Mouse (Mus musculus): Measurements from ENCODE around the gene Thada.

DNA sequence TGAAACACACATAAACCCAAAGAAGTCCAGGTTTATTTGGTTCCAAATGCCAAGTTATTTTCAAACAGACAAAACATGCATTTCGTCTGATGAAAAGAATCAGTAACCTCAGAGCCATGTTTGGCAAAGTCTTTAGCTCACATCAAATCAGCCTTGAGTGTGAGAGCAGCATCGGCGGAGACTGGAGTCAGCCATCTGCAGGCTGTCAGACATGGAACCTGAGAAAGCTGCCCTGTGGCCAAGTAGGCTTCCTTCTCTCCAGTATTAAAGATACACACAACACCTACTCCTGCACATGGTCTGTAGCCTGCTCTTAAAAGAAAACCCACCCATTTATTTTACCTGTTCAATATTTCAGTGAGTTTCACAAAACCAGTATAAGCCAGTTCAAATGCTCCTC lies 50.1 kb downstream of the Thada start:
- TF ChIP-seq CTCF (IDR thresholded peaks at IDR 0.05; ENCODE audit: control insufficient read depth, insufficient read depth, low read length) (no peak), POLR2A (IDR thresholded peaks at IDR 0.05; ENCODE audit: borderline replicate concordance, control insufficient read depth, low read depth, low read length) (no peak)

All from bone marrow, adult 2 months (tissue).